Mouse (Mus musculus): ENCODE results near the gene 2300009A05Rik.

DNA sequence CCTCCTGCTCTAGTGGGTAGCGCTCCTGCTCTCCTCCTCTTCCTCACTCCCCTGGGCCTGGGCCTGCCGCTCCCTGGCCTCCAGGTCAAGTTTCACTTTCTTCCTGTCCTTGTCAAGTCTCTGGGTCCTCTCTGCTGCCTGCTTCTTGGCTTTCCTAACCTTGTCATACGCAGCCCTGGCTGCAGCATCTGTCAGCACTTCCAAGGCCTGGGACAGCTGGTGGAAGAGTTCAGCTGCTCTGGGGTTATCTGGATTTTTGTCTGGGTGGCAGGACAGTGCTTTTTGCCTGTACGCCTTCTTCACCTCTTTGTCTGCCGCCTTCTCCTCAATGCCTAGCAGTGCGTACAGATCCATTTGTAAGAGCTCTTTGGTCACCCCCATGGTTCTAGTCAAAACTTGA is 44.6 kb upstream of the 2300009A05Rik start:
- no peak for TF ChIP-seq CTCF (IDR thresholded peaks at IDR 0.05; ENCODE audit: control insufficient read depth, insufficient read depth, low read length)
- TF ChIP-seq POLR2A (IDR thresholded peaks at IDR 0.05; ENCODE audit: borderline replicate concordance, control insufficient read depth, low read depth, low read length): no peak

Data from bone marrow, adult 2 months (tissue).